Mouse (Mus musculus) forebrain, embryonic 11.5 days (tissue): ENCODE measurements around the gene Ptpn9. TPM values are rescaled to one million over a fixed set of nuclear protein-coding genes. Genes with fewer than 3 reads are reported as not detected.
"Not testable (repeated sequence)": the region's sequence is repeated elsewhere in the genome, so short reads cannot be mapped to it uniquely, and the experiment has no call there.

Source experiments
- ATAC-seq: fragments of 200-750 bp; cut with Nextera tagmentation; replicated peaks from 2 replicates; pipeline ENCODE4 v1.8.0; 2017; ENCODE audit warnings: moderate TSS enrichment; ENCODE audit not compliant: low FRiP score
- DNase-seq: peaks from one replicate; pipeline ENCODE4 v3.0.0-alpha.2; 2017; ENCODE audit warnings: low spot score
- H3K27ac ChIP-seq: fragments of 300-500 bp; sonication (generic); 2 replicates; pipeline ENCODE4 v1.5.1; 2014; ENCODE audit warnings: low read depth, low read length
- H3K27me3 ChIP-seq: fragments of 300-500 bp; sonication (generic); 2 replicates; pipeline ENCODE4 v1.6.1; 2014; ENCODE audit warnings: mild to moderate bottlenecking, low read length, mixed read lengths; ENCODE audit not compliant: control insufficient read depth, insufficient read depth
- H3K36me3 ChIP-seq: fragments of 300-500 bp; sonication (generic); 2 replicates; pipeline ENCODE4 v1.6.1; 2014; ENCODE audit warnings: mild to moderate bottlenecking, low read length, moderate library complexity, mixed read lengths; ENCODE audit not compliant: control insufficient read depth, insufficient read depth
- H3K4me1 ChIP-seq: fragments of 300-500 bp; sonication (generic); replicated peaks from 2 replicates; pipeline ENCODE4 v1.6.1; 2014; ENCODE audit warnings: low read length, mixed read lengths; ENCODE audit not compliant: control insufficient read depth, insufficient read depth
- H3K4me2 ChIP-seq: fragments of 300-500 bp; sonication (generic); 2 replicates; pipeline ENCODE4 v1.6.1; 2014; ENCODE audit warnings: low read depth, mild to moderate bottlenecking, low read length, moderate library complexity, mixed read lengths; ENCODE audit not compliant: severe bottlenecking
- H3K4me3 ChIP-seq: fragments of 300-500 bp; sonication (generic); 2 replicates; pipeline ENCODE4 v1.5.1; 2014; ENCODE audit warnings: low read depth, low read length
- H3K9ac ChIP-seq: fragments of 300-500 bp; sonication (generic); 2 replicates; pipeline ENCODE4 v1.6.1; 2014; ENCODE audit warnings: low read length
- H3K9me3 ChIP-seq: fragments of 300-500 bp; sonication (generic); 2 replicates; pipeline ENCODE4 v1.6.1; 2016; ENCODE audit warnings: low read length, mixed read lengths; ENCODE audit not compliant: control insufficient read depth
- WGBS: fragments of 180-500 bp; shearing (Covaris S2); extraction: QIAGEN DNeasy Blood & Tissue Kit; methylation state at CpG from one replicate; pipeline ENCODE4 v1.1.7; 2014; 5-methylcytosine and 5-hydroxymethylcytosine counted together
- polyA plus RNA-seq: library from polyadenylated mRNA; unstranded; fragments of >200 nt; fragmentation: Nextera tagmentation; extraction: Ambion mirVana; gene quantifications from 2 replicates; pipeline ENCODE4 v1.2.1, GENCODE M21; 2014

Ptpn9 gene
- polyA plus RNA-seq, 1 experiment from 2014 or later = 31.8 TPM

DNA sequence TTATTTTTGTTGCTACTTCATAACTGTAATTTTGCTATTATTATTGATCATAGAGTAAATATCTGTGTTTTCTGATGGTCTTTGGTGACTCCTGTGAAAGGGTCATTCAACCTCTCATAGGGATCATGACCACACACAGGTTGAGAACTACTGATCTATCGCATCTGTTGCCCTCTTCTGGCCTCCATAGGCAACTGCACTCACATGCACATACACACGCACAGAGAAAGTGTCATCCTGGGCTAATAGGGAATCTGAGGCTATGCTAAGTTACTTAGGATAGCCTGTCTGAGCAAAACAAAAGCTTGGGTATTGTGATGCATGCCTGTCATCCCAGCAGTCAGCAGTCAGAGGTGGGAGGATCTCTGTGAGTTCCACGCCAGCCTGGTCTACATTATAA is 33.1 kb upstream of the Ptpn9 start:
- Histone ChIP-seq H3K4me1 (no peaks in the 10 kb centered on the region), H3K4me3 (no peak overlapping the region), H3K27me3 (no peaks in the 10 kb centered on the region), H3K36me3 (no peaks in the 10 kb centered on the region), H3K9ac (no peak overlapping the region), H3K9me3 (no peaks in the 10 kb centered on the region), H3K27ac (no peak overlapping the region), H3K4me2 (no peak overlapping the region)
- ATAC-seq (no peak), DNase-seq (no peak)
- 95% methylated on average over 3 of the region's 3 CpGs for WGBS

DNA sequence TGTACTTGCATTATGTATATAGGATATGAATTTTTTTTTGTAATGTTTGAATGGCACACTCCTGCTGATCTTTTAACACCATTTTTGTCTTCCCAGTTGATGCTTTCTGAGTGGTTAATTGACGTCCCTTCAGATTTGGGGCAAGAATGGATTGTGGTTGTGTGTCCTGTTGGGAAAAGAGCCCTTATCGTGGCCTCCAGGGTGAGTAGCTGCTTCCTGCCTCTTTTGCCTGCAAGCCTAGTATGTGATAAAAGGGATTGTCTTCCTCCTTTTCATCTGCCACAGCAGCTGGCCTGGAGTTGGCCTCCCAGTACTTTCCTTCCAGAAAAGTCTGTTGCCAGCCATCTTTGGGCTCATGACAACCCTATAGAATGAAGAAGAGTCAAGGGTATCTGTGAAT is 24.6 kb upstream of the Ptpn9 start:
- 80% methylated on average over 2 of the region's 2 CpGs for WGBS
- no peak for ATAC-seq

DNA sequence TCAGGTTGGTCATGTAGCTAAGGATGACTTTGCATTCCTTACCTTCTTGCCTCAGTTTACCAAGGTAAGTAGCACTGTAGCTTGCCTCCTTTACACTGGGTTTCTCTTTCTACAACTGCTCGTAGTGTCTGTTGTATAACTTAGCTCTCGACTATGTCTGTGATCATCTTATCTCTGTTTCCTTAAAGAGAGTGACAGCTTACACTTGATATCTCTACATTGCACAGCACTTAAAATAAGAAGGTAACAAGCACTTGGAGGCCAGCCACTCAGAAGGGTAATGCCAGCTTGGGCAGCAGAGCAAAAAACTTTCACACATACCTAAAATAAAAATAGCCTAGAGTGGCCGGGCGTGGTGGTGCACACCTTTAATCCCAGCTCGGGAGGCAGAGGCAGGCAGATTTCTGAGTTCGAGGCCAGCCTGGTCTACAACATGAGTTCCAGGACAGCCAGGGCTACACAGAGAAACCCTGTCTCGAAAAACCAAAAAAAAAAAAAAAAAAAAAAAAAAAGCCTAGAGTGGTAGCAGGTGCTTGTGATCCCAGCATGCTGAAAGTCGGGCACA is 20.7 kb upstream of the Ptpn9 start:
- no peak for DNase-seq
- 96% methylated on average over 7 of the region's 8 CpGs for WGBS

More for the DNA sequence above, 24.6 kb upstream of the Ptpn9 start:
- H3K9ac ChIP-seq = no peak overlapping the region
- no peak overlapping the region for H3K4me2 ChIP-seq
- H3K4me3 ChIP-seq = no peak overlapping the region
- no peaks in the 10 kb centered on the region for H3K9me3 ChIP-seq
- H3K36me3 ChIP-seq = no peaks in the 10 kb centered on the region
- no peaks in the 10 kb centered on the region for H3K27me3 ChIP-seq
- H3K27ac ChIP-seq = no peak overlapping the region
- no peak for DNase-seq
- H3K4me1 ChIP-seq = no peaks in the 10 kb centered on the region

DNA sequence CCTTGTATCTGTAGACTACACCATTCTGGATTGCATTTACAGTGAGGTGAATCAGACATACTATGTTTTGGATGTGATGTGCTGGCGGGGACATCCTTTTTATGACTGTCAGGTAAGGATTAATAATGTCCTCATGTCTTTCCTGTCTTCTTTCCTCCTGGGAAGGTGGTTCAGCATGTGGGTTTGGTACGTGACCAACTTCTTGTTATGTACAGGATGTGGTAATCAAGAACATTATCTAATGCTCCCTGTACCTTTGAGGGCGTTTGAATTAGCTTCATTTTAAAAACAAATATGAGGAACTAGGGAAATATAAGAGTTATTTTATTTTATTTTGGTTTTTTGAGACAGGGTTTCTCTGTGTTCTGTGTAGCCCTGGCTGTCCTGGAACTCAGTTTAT is 19.5 kb upstream of the Ptpn9 start:
- no peak overlapping the region for H3K4me2 ChIP-seq
- 94% methylated on average over 3 of the region's 3 CpGs for WGBS
- H3K27me3 ChIP-seq = no peaks in the 10 kb centered on the region

More for the DNA sequence above, 20.7 kb upstream of the Ptpn9 start:
- no peak overlapping the region for H3K4me3 ChIP-seq
- no peak overlapping the region for H3K4me2 ChIP-seq
- H3K27me3 ChIP-seq = no peaks in the 10 kb centered on the region
- H3K4me1 ChIP-seq = no peaks in the 10 kb centered on the region
- no peak overlapping the region for H3K27ac ChIP-seq
- no peaks in the 10 kb centered on the region for H3K36me3 ChIP-seq
- no peak for ATAC-seq
- H3K9ac ChIP-seq = no peak overlapping the region
- H3K9me3 ChIP-seq = no peaks in the 10 kb centered on the region

DNA sequence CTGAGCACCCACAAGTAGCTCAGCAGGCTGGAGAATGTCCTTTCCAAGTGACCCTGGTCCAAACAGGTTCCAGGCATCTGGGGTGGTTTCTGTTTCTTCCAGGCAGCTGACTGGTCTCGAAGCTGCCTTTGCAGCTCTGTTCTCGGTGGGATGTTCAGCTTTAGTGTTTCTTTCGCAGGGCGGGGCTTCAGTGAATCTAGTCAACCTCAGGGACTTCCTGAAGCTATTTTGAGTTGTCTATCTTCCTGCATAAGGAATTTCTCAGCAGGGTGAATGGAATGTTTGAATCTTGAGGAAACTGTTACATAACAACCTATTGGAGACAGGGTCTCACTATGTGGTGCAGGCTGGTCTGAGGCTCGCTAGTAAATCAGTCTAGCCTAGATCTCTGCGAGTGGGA is 14.5 kb upstream of the Ptpn9 start:
- no peaks in the 10 kb centered on the region for H3K4me1 ChIP-seq
- no peak overlapping the region for H3K4me2 ChIP-seq
- no peak overlapping the region for H3K27ac ChIP-seq
- WGBS = 97% methylated on average over 6 of the region's 6 CpGs
- no peaks in the 10 kb centered on the region for H3K36me3 ChIP-seq
- H3K9me3 ChIP-seq = no peaks in the 10 kb centered on the region
- ATAC-seq = no peak
- no peak overlapping the region for H3K4me3 ChIP-seq
- DNase-seq = no peak
- no peak overlapping the region for H3K9ac ChIP-seq
- H3K27me3 ChIP-seq = no peaks in the 10 kb centered on the region

More for the DNA sequence above, 19.5 kb upstream of the Ptpn9 start:
- H3K9ac ChIP-seq = no peak overlapping the region
- ATAC-seq (no peak), DNase-seq (no peak)
- no peak overlapping the region for H3K27ac ChIP-seq
- H3K9me3 ChIP-seq = no peaks in the 10 kb centered on the region
- no peaks in the 10 kb centered on the region for H3K36me3 ChIP-seq
- no peaks in the 10 kb centered on the region for H3K4me1 ChIP-seq
- H3K4me3 ChIP-seq = no peak overlapping the region

DNA sequence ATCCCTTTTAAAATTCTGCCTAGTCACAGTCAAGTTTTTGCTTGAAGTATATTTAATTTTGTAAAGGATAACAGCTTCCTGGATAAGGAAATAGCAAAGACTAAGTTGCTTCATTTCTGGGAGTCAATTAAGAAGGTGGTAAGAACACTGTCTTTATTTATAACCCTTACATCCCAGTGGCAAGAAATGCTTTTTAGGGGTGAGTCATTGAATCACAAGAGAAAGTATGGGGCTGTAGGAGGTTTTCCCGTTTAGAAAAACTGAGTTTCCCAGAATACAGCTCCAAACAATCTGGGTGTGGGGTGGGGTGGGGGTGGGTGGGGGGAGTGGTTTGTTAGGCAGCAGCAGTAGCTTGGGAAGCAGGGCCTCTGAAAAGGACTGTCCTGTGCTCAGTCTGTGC is 13.2 kb upstream of the Ptpn9 start:
- ATAC-seq (no peak), DNase-seq (no peak)
- H3K4me3 ChIP-seq = no peak overlapping the region
- H3K4me2 ChIP-seq = no peak overlapping the region
- no peak overlapping the region for H3K9ac ChIP-seq
- H3K27me3 ChIP-seq = no peaks in the 10 kb centered on the region
- H3K27ac ChIP-seq = no peak overlapping the region
- H3K4me1 ChIP-seq = no peaks in the 10 kb centered on the region
- H3K9me3 ChIP-seq = no peaks in the 10 kb centered on the region
- H3K36me3 ChIP-seq = no peaks in the 10 kb centered on the region
- WGBS = 79% methylated on average over 1 of the region's 1 CpGs

DNA sequence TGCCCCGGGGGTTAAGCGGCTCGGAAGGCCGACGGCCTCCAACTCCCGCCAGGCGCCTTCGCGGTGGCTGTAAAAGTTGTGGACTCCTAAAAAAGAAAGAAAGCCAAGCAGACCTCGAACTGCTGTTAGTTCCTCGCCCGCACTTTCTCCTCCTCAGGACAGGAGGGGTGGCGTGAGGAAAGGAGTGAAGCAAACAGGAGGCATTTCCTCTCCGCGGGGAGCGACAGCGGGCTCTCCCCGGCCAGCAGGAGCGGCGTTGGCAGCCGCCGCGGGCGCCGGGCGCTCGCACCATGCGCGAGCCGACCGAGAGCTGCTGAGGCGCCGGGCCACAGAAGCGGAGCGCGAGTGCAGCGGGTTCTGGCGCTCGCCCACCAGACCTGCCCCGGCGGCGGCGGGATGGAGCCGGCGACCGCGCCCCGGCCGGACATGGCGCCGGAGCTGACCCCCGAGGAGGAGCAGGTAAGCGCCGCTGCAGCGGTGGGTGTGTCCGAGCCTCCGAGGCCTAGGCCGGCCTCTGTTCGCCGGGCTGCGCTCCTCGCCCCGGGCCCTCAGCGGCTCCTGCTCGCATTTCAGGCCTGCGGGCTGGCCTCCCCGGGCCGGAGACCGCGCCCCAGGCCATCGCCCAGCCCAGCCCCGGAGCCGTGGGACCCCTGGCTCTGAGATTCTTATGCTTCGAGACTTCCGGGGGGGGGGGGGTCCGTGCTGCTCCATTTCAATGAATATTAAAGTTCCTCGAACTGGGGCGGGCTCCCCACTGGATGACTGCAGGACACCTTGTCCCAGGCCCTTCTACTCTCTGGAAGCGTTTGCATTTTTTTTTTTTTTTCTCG is 690 bp downstream of the Ptpn9 start:
- ATAC-seq = peak; percentile 68
- DNase-seq = peak; percentile 84
- H3K27me3 ChIP-seq = no peaks in the 10 kb centered on the region
- under 1% methylated on average over 61 of the region's 80 CpGs for WGBS
- peak overlapping the region; percentile 81 for H3K9ac ChIP-seq
- no peaks in the 10 kb centered on the region for H3K36me3 ChIP-seq
- peak overlapping the region; percentile 70 for H3K4me2 ChIP-seq
- no peaks in the 10 kb centered on the region for H3K9me3 ChIP-seq
- H3K4me3 ChIP-seq = peak overlapping the region; percentile 75
- H3K27ac ChIP-seq = peak overlapping the region; percentile 95
- H3K4me1 ChIP-seq = no peaks in the 10 kb centered on the region

DNA sequence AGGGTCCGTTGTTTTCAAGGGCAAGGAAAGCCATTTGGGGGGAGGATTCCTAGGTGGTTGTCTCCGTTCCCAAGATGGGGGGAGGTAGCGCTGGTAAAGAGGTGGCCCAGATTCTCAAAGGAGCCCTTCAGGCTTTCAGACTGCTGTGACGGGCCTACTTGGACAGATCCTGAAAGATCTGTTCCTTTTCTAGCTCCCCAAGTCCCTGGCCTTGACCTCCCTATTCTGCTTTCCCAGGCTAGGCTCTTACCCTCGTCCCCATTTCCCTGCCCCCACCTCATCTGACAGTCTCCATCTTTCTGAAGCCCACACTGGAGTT is 1.3 kb downstream of the Ptpn9 start:
- Histone ChIP-seq H3K36me3 (no peaks in the 10 kb centered on the region), H3K9me3 (no peaks in the 10 kb centered on the region), H3K27me3 (no peaks in the 10 kb centered on the region), H3K4me3 (peak overlapping the region; percentile 75), H3K4me2 (peak overlapping the region; percentile 70), H3K27ac (peak overlapping the region; percentile 95; the same call in 1 of the 2 replicates), H3K4me1 (no peaks in the 10 kb centered on the region), H3K9ac (peak overlapping the region; percentile 81)
- no peak for ATAC-seq
- 0% methylated on average over 5 of the region's 5 CpGs for WGBS
- peak; percentile 61 for DNase-seq

DNA sequence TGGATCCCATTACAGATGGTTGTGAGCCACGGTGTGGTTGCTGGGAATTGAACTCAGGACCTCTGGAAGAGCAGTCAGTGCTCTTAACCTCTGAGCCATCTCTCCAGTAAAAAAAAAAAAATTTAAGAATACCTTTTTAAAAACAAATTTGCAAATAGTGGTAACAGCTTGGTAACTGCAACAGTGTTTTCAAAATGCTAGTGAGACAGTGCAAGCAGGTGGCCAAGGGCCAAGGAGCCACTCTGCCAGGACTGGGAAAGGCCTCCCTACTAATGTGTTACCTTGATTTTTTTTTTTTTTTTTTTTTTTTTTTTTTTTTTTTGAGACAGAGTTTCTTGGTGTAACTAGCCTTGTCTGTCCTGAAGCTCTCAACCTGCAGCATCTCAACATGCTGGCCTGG is 2.5 kb downstream of the Ptpn9 start:
- ATAC-seq, H3K4me3 ChIP-seq, H3K4me2 ChIP-seq, H3K36me3 ChIP-seq, DNase-seq, H3K9ac ChIP-seq, H3K9me3 ChIP-seq, H3K4me1 ChIP-seq, H3K27me3 ChIP-seq, H3K27ac ChIP-seq: not testable (repeated sequence)
- WGBS = 89% methylated on average over 1 of the region's 1 CpGs
